Mouse (Mus musculus) T-cell, adult 66 days (primary cell): Measurements from ENCODE around the gene Psmc5. TPM values are rescaled to one million over a fixed set of nuclear protein-coding genes. Genes with fewer than 3 reads are reported as not detected.

Experiments
- total RNA-seq, 2 experiments: library from RNA; stranded (reverse); gene quantifications; 3 replicates in 1 of 2; 4 replicates in 1 of 2; pipeline ENCODE4 v1.2.4; 2023

Gene Psmc5
- total RNA-seq, result 10 to 100 TPM; 52.2 to 59.5 TPM

GRCm38 (mm10) chr11:106255685-106256451 lies at the start of gene Psmc5, which contains the start of gene Ftsj3:
Psmc5 (plus strand) TSS chr11:106256154.
Ftsj3 (minus strand) TSS chr11:106256079.

GRCm38 (mm10) chr11:106215927-106216729 lies 39.8 kb upstream of the Psmc5 start, which contains the start of gene Ccdc47:
Ccdc47 (minus strand) TSS chr11:106216344.

GRCm38 (mm10) chr11:106216730-106217490 lies 39.0 kb upstream of the Psmc5 start, which contains the start of gene Ddx42:
Ddx42 (plus strand) TSS chr11:106216926.

GRCm38 (mm10) chr11:106272644-106273310 lies 16.8 kb downstream of the Psmc5 start, which contains the start of gene Smarcd2:
Smarcd2 (minus strand) TSS chr11:106272972.

GRCm38 (mm10) chr11:106276454-106276853 lies 20.5 kb downstream of the Psmc5 start, which contains the start of gene Tcam1:
Tcam1 (plus strand) TSS chr11:106276672.

GRCm38 (mm10) chr11:106301765-106302164 lies 45.8 kb downstream of the Psmc5 start, which contains the start of gene Gh:
Gh (minus strand) TSS chr11:106301865.

Other genes starting within 250 kb of the Psmc5 start
- gene Kcnh6, start 248.0 kb upstream of the Psmc5 start, total RNA-seq, result under 1 TPM; 0.38 to 0.86 TPM
- gene Dcaf7, start 219.3 kb upstream of the Psmc5 start, total RNA-seq, result 10 to 100 TPM; 68.4 to 77.4 TPM
- gene Taco1, start 190.1 kb upstream of the Psmc5 start, total RNA-seq, result 1 to 10 TPM; 7.5 to 8.9 TPM
- 100 to 1,000 TPM; 162 to 175 TPM for gene Map3k3, start 171.5 kb upstream of the Psmc5 start, total RNA-seq
- 10 to 100 TPM; 18.0 to 22.1 TPM for gene Gm10840, start 95.3 kb upstream of the Psmc5 start, total RNA-seq
- 100 to 1,000 TPM; 806 to 815 TPM for gene Limd2, start 95.3 kb upstream of the Psmc5 start, total RNA-seq
- 10 to 100 TPM; 26.8 to 30.0 TPM for gene Strada, start 54.0 kb upstream of the Psmc5 start, total RNA-seq
- 10 to 100 TPM; 45.3 to 52.9 TPM for gene Ccdc47, start 39.8 kb upstream of the Psmc5 start, total RNA-seq
- gene Ddx42, start 39.2 kb upstream of the Psmc5 start, total RNA-seq, result 10 to 100 TPM; 66.9 to 80.2 TPM
- gene Ftsj3, start 75 bp upstream of the Psmc5 start, total RNA-seq, result 100 to 1,000 TPM; 103 TPM
- gene Smarcd2, start 16.8 kb downstream of the Psmc5 start, total RNA-seq, result 100 to 1,000 TPM; 110 to 113 TPM
- under 1 TPM; 0.26 to 0.36 TPM for gene Tcam1, start 20.5 kb downstream of the Psmc5 start, total RNA-seq
- not detected for gene Gh, start 45.7 kb downstream of the Psmc5 start, total RNA-seq
- 10 to 100 TPM in 1 of 2 experiments, 1 to 10 TPM in 1; 4.0 to 11.3 TPM for gene Cd79b, start 58.6 kb downstream of the Psmc5 start, total RNA-seq
- gene Scn4a, start 97.1 kb downstream of the Psmc5 start, total RNA-seq, result under 1 TPM; 0.12 to 0.77 TPM
- gene Prr29, start 109.3 kb downstream of the Psmc5 start, total RNA-seq, result under 1 TPM; 0.76 to 0.80 TPM
- 10 to 100 TPM; 58.5 to 71.3 TPM for gene Icam2, start 131.9 kb downstream of the Psmc5 start, total RNA-seq
- 10 to 100 TPM; 14.1 to 14.6 TPM for gene Ern1, start 231.7 kb downstream of the Psmc5 start, total RNA-seq